Mouse (Mus musculus) MEL (cell line): ENCODE data around the gene Dnajc4. TPM values are rescaled to one million over a fixed set of nuclear protein-coding genes. Genes with fewer than 3 reads are reported as not detected.

Experiments used
- DNase-seq: peaks from one replicate; pipeline ENCODE4 v3.0.0; 2011; ENCODE audit warnings: low read depth, low spot score
- H3K27ac ChIP-seq: 2 replicates; pipeline ENCODE4 v1.5.1; 2012; ENCODE audit warnings: low read depth, mild to moderate bottlenecking, control low read depth, low read length, moderate library complexity; ENCODE audit not compliant: control insufficient read depth
- H3K27me3 ChIP-seq, 2 experiments: fragments of 150-350 bp in 1 of 2; sonication (generic) in 1 of 2; 2 replicates each; pipeline ENCODE4 v1.6.1; 2012; ENCODE audit warnings: low read length in 2 of 2, mild to moderate bottlenecking in 2 of 2, improper control_type of control experiment in 1 of 2, moderate library complexity in 1 of 2; ENCODE audit not compliant: insufficient read depth in 2 of 2, control insufficient read depth in 1 of 2
- H3K36me3 ChIP-seq, 2 experiments: 2 replicates each; pipeline ENCODE4 v1.6.1; 2012 to 2014; ENCODE audit warnings: low read length in 2 of 2, improper control_type of control experiment in 1 of 2, inconsistent platforms in 1 of 2, mild to moderate bottlenecking in 1 of 2; ENCODE audit not compliant: insufficient read depth in 2 of 2, control insufficient read depth in 1 of 2
- H3K4me1 ChIP-seq, 2 experiments: fragments of 150-350 bp in 1 of 2; sonication (generic) in 1 of 2; 2 replicates each; pipeline ENCODE4 v1.6.1; 2012; ENCODE audit warnings: low read length in 2 of 2, improper control_type of control experiment in 1 of 2, mild to moderate bottlenecking in 1 of 2; ENCODE audit not compliant: insufficient read depth in 2 of 2, control insufficient read depth in 1 of 2
- H3K4me3 ChIP-seq, 2 experiments: fragments of 150-350 bp in 1 of 2; sonication (generic) in 1 of 2; 2 replicates each; pipeline ENCODE4 v1.5.1; 2012; ENCODE audit warnings: low read depth in 2 of 2, low read length in 2 of 2, mild to moderate bottlenecking in 2 of 2, moderate library complexity in 2 of 2, control low read depth in 1 of 2, improper control_type of control experiment in 1 of 2; ENCODE audit not compliant: control insufficient read depth in 1 of 2, insufficient read depth in 1 of 2
- H3K79me2 ChIP-seq: 2 replicates; pipeline ENCODE4 v1.6.1; 2012; ENCODE audit warnings: mild to moderate bottlenecking, low read length, moderate library complexity; ENCODE audit not compliant: control insufficient read depth, poor library complexity, insufficient read depth
- H3K9ac ChIP-seq: 2 replicates; pipeline ENCODE4 v1.6.1; 2012; ENCODE audit warnings: low read depth, mild to moderate bottlenecking, control low read depth, low read length, moderate library complexity; ENCODE audit not compliant: control insufficient read depth, poor library complexity, severe bottlenecking
- H3K9me3 ChIP-seq: fragments of 150-350 bp; sonication (generic); replicated peaks from 2 replicates; pipeline ENCODE4 v1.6.1; 2012; ENCODE audit warnings: mild to moderate bottlenecking, low read length, improper control_type of control experiment, moderate library complexity; ENCODE audit not compliant: insufficient read depth
- BHLHE40 ChIP-seq: IDR thresholded peaks from 2 replicates; pipeline ENCODE4 v1.6.1; 2012; ENCODE audit warnings: low read depth, mild to moderate bottlenecking, inconsistent platforms, low read length, improper control_type of control experiment, borderline replicate concordance
- CHD2 ChIP-seq: IDR thresholded peaks from 2 replicates; pipeline ENCODE4 v1.6.1; 2011; ENCODE audit warnings: low read length, improper control_type of control experiment
- CTCF ChIP-seq, 3 experiments: IDR thresholded peaks in 2 of 3; conservative IDR thresholded peaks in 1 of 3; 2 replicates each; pipeline ENCODE4 v1.5.1; 2011 to 2012; ENCODE audit warnings: low read length in 3 of 3, low read depth in 2 of 3, mild to moderate bottlenecking in 2 of 3, improper control_type of control experiment in 1 of 3, inconsistent platforms in 1 of 3, mixed read lengths in 1 of 3, moderate library complexity in 1 of 3; ENCODE audit not compliant: control insufficient read depth in 1 of 3, insufficient read depth in 1 of 3, poor library complexity in 1 of 3, severe bottlenecking in 1 of 3
- E2F4 ChIP-seq: IDR thresholded peaks from 2 replicates; pipeline ENCODE4 v1.6.1; 2011; ENCODE audit warnings: low read depth, low read length, improper control_type of control experiment, borderline replicate concordance
- EP300 ChIP-seq, 2 experiments: IDR thresholded peaks; 2 replicates each; pipeline ENCODE4 v1.6.1; 2011; ENCODE audit warnings: improper control_type of control experiment in 2 of 2, low read length in 2 of 2, low read depth in 1 of 2, mild to moderate bottlenecking in 1 of 2
- ETS1 ChIP-seq: IDR thresholded peaks from 2 replicates; pipeline ENCODE4 v1.6.1; 2012; ENCODE audit warnings: low read depth, mild to moderate bottlenecking, inconsistent platforms, low read length, improper control_type of control experiment, moderate library complexity
- GABPA ChIP-seq: IDR thresholded peaks from 2 replicates; pipeline ENCODE4 v1.6.1; 2012; ENCODE audit warnings: low read depth, mild to moderate bottlenecking, inconsistent platforms, low read length, improper control_type of control experiment, moderate library complexity
- HCFC1 ChIP-seq: IDR thresholded peaks from 2 replicates; pipeline ENCODE4 v1.6.1; 2012; ENCODE audit warnings: low read depth, mild to moderate bottlenecking, inconsistent platforms, low read length, improper control_type of control experiment, moderate library complexity
- JUND ChIP-seq: IDR thresholded peaks from 2 replicates; pipeline ENCODE4 v1.6.1; 2011; ENCODE audit warnings: low read depth, mild to moderate bottlenecking, improper control_type of control experiment, low read length
- KAT2A ChIP-seq: conservative IDR thresholded peaks from 2 replicates; pipeline ENCODE4 v1.6.1; 2012; ENCODE audit warnings: low read depth, low read length, improper control_type of control experiment, inconsistent platforms
- MAFK ChIP-seq: IDR thresholded peaks from 2 replicates; pipeline ENCODE4 v1.6.1; 2011; ENCODE audit warnings: low read depth, mild to moderate bottlenecking, low read length, improper control_type of control experiment, borderline replicate concordance
- MAX ChIP-seq: IDR thresholded peaks from 2 replicates; pipeline ENCODE4 v1.6.1; 2011; ENCODE audit warnings: low read length, improper control_type of control experiment
- MAZ ChIP-seq: IDR thresholded peaks from 2 replicates; pipeline ENCODE4 v1.6.1; 2012; ENCODE audit warnings: low read depth, mild to moderate bottlenecking, inconsistent platforms, low read length, improper control_type of control experiment
- MEF2A ChIP-seq: IDR thresholded peaks from 2 replicates; pipeline ENCODE4 v1.6.1; 2014; ENCODE audit warnings: low read depth, mild to moderate bottlenecking, inconsistent platforms, low read length, improper control_type of control experiment; ENCODE audit not compliant: poor library complexity, insufficient replicate concordance, severe bottlenecking; ENCODE audit errors: extremely low read depth
- MXI1 ChIP-seq: IDR thresholded peaks from 2 replicates; pipeline ENCODE4 v1.6.1; 2011; ENCODE audit warnings: mild to moderate bottlenecking, low read depth, low read length, improper control_type of control experiment
- MYB ChIP-seq: IDR thresholded peaks from 2 replicates; pipeline ENCODE4 v1.6.1; 2011; ENCODE audit warnings: mild to moderate bottlenecking, low read depth, low read length, improper control_type of control experiment
- MYC ChIP-seq: IDR thresholded peaks from 2 replicates; pipeline ENCODE4 v1.6.1; 2011; ENCODE audit warnings: low read depth, mild to moderate bottlenecking, low read length, improper control_type of control experiment, moderate library complexity
- NELFE ChIP-seq: IDR thresholded peaks from 2 replicates; pipeline ENCODE4 v1.6.1; 2011; ENCODE audit warnings: low read depth, low read length, improper control_type of control experiment
- POLR2A ChIP-seq, 2 experiments: IDR thresholded peaks; 2 replicates each; pipeline ENCODE4 v1.6.1; 2011 to 2012; ENCODE audit warnings: low read length in 2 of 2, mild to moderate bottlenecking in 2 of 2, control low read depth in 1 of 2, improper control_type of control experiment in 1 of 2, low read depth in 1 of 2, moderate library complexity in 1 of 2; ENCODE audit not compliant: control insufficient read depth in 1 of 2, insufficient read depth in 1 of 2, poor library complexity in 1 of 2
- POLR2AphosphoS2 ChIP-seq: IDR thresholded peaks from 2 replicates; pipeline ENCODE4 v1.6.1; 2011; ENCODE audit warnings: low read length, improper control_type of control experiment
- RAD21 ChIP-seq: IDR thresholded peaks from 2 replicates; pipeline ENCODE4 v1.6.1; 2011; ENCODE audit warnings: mild to moderate bottlenecking, low read depth, low read length, improper control_type of control experiment
- TAL1 ChIP-seq: IDR thresholded peaks from 2 replicates; pipeline ENCODE4 v1.6.1; 2012; ENCODE audit warnings: mild to moderate bottlenecking, inconsistent platforms, low read length, moderate library complexity, mixed read lengths
- TBP ChIP-seq: IDR thresholded peaks from 2 replicates; pipeline ENCODE4 v1.8.0; 2011; ENCODE audit warnings: low read depth, low read length, improper control_type of control experiment
- TCF12 ChIP-seq: IDR thresholded peaks from 2 replicates; pipeline ENCODE4 v1.6.1; 2014; ENCODE audit warnings: low read depth, mild to moderate bottlenecking, inconsistent platforms, low read length, improper control_type of control experiment, moderate library complexity
- UBTF ChIP-seq: IDR thresholded peaks from 2 replicates; pipeline ENCODE4 v1.6.1; 2012; ENCODE audit warnings: low read depth, mild to moderate bottlenecking, inconsistent platforms, low read length, improper control_type of control experiment, moderate library complexity, borderline replicate concordance; ENCODE audit not compliant: insufficient read depth
- USF1 ChIP-seq: IDR thresholded peaks from 2 replicates; pipeline ENCODE4 v1.6.1; 2014; ENCODE audit warnings: low read depth, mild to moderate bottlenecking, inconsistent platforms, low read length, improper control_type of control experiment, moderate library complexity
- ZKSCAN1 ChIP-seq: IDR thresholded peaks from 2 replicates; pipeline ENCODE4 v1.6.1; 2012; ENCODE audit warnings: low read depth, mild to moderate bottlenecking, inconsistent platforms, low read length, improper control_type of control experiment, moderate library complexity
- ZMIZ1 ChIP-seq: IDR thresholded peaks from 2 replicates; pipeline ENCODE4 v1.6.1; 2012; ENCODE audit warnings: low read depth, mild to moderate bottlenecking, inconsistent platforms, low read length, improper control_type of control experiment, moderate library complexity
- ZNF384 ChIP-seq: IDR thresholded peaks from 2 replicates; pipeline ENCODE4 v1.6.1; 2012; ENCODE audit warnings: low read depth, mild to moderate bottlenecking, inconsistent platforms, low read length, improper control_type of control experiment
- polyA plus RNA-seq, 2 experiments: library from polyadenylated mRNA; stranded (reverse) in 1 of 2; unstranded in 1 of 2; fragments of >175 nt in 1 of 2; fragments of >200 nt in 1 of 2; gene quantifications; 2 replicates each; pipeline versions ENCODE4 v1.2.1 to v1.2.4; 2012; ENCODE audit warnings: low replicate concordance in 2 of 2, low read depth in 1 of 2; ENCODE audit not compliant: insufficient read length in 2 of 2, insufficient read depth in 1 of 2, missing spikeins in 1 of 2
- total RNA-seq: library from RNA; depleted of rRNA; stranded (reverse); fragments of 300-350 nt; gene quantifications from 2 replicates; pipeline ENCODE4 v1.2.3, GENCODE M21; 2012

Gene Dnajc4
- total and polyA plus RNA-seq, 3 experiments, result 4.2 to 12.9 TPM; not detected in 1

- H3K27ac ChIP-seq, result no peak overlapping the region
- peak overlapping the region in 1 of 2 experiments; percentile 60; a peak in 2 of 4 replicates for H3K4me3 ChIP-seq
- TF ChIP-seq CHD2, result no peak
- no peak for TF ChIP-seq BHLHE40
- TF ChIP-seq ZNF384, result no peak
- 0 out of 2 replicates have a peak, but pooled peaks have one; percentile 4 for TF ChIP-seq ZMIZ1
- H3K36me3 ChIP-seq, result peaks cover 0 to 24% of the 10 kb centered on the region in 2 experiments; a peak in 2 of 4 replicates
- H3K27me3 ChIP-seq, result no peaks in the 10 kb centered on the region
- peaks cover 26% of the 10 kb centered on the region for H3K79me2 ChIP-seq
- H3K4me1 ChIP-seq, result peaks cover under 1 to 22% of the 10 kb centered on the region in 2 experiments
- peak overlapping the region; percentile 75 for H3K9ac ChIP-seq
- no peaks in the 10 kb centered on the region for H3K9me3 ChIP-seq
- no peak for DNase-seq
Measured at GRCm38 (mm10) chr19:6981465-6981864, 10.9 kb downstream of the Dnajc4 start.

GRCm38 (mm10) chr19:6980381-6981093, 11.8 kb downstream of the Dnajc4 start, which contains the start of gene Fkbp2:
Gene Fkbp2 (minus strand): TSS chr19:6980501.
- Histone ChIP-seq H3K27ac (peak within 1 kb of the TSS; percentile 74), H3K79me2 (peaks cover 35% of the 10 kb centered on the region), H3K9me3 (no peaks in the 10 kb centered on the region), H3K4me1 (peaks cover 0 to 19% of the 10 kb centered on the region in 2 experiments; a peak in 2 of 4 replicates), H3K9ac (peak within 1 kb of the TSS; percentile 75), H3K27me3 (no peaks in the 10 kb centered on the region), H3K36me3 (peaks cover 0 to 23% of the 10 kb centered on the region in 2 experiments; a peak in 2 of 4 replicates), H3K4me3 (peak within 1 kb of the TSS; percentile 60 to 77)
- peak; percentile 98 for DNase-seq
- TF ChIP-seq POLR2A (IDR thresholded peaks at IDR 0.05; ENCODE audit: control insufficient read depth in 1 of 2, insufficient read depth in 1 of 2, low read depth in 1 of 2, low read length in 2 of 2, poor library complexity in 1 of 2) (peak; percentile 90 to 97), TAL1 (no peak), TCF12 (peak; percentile 52; the same call in 1 of the 2 replicates), MYB (no peak), MYC (peak; percentile 72), MEF2A (no peak), MAFK (no peak), JUND (no peak), HCFC1 (peak; percentile 83), GABPA (no peak), UBTF (no peak), USF1 (no peak; the same call in 1 of the 2 replicates), BHLHE40 (no peak), RAD21 (no peak), NELFE (peak; percentile 99), POLR2AphosphoS2 (peak; percentile 97), ETS1 (peak; percentile 49; the same call in 1 of the 2 replicates), KAT2A (peak; percentile 43; the same call in 1 of the 2 replicates), ZKSCAN1 (no peak), CHD2 (peak; percentile 30; the same call in 1 of the 2 replicates), MAZ (peak; percentile 79; the same call in 1 of the 2 replicates), ZNF384 (no peak), CTCF (IDR thresholded peaks at IDR 0.05 in 2 of 3, conservative IDR thresholded peaks at IDR 0.05 in 1 of 3; ENCODE audit: control insufficient read depth in 1 of 3, insufficient read depth in 1 of 3, low read depth in 2 of 3, low read length in 3 of 3, poor library complexity in 1 of 3, severe bottlenecking in 1 of 3) (no peak), TBP (peak; percentile 94), EP300 (IDR thresholded peaks at IDR 0.05; ENCODE audit: low read depth in 1 of 2, low read length in 2 of 2) (0 out of 4 replicates have a peak, but pooled peaks of 1 of the 2 experiments have one; percentile 16), E2F4 (peak; percentile 61; the same call in 1 of the 2 replicates), MAX (peak; percentile 65; the same call in 1 of the 2 replicates), MXI1 (peak; percentile 87)
